Mouse (Mus musculus) CD4-positive, CD25-positive, alpha-beta regulatory T cell, adult 2 months (primary cell): ENCODE results near the gene B3galt1.

Experiments used
- DNase-seq: peaks from one replicate; pipeline ENCODE4 v3.0.0-alpha.2; 2012; ENCODE audit warnings: low read depth, low spot score

The B3galt1 gene

DNA sequence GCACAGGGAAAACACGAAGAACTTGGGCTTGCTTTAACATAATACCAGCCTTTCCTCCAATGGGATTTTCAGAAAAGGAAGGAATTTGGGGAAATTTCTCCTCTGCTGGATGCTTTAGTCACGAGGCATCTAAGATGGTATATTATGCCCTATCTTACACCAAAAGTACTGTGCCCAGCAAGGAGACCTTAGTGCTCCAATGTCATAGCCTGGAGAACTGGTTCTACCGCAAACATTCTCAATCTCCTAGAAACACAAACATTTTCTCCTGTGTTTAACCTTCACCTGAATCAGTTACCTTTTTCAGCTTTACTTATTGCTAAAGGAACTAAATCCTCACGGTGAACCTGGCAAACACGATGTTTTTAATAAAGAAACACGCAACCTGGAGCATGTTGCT is 486.8 kb downstream of the B3galt1 start:
- no peak for DNase-seq

GRCm38 (mm10) chr2:68053243-68053642 is 487.6 kb downstream of the B3galt1 start:
- DNase-seq, result no peak

DNA sequence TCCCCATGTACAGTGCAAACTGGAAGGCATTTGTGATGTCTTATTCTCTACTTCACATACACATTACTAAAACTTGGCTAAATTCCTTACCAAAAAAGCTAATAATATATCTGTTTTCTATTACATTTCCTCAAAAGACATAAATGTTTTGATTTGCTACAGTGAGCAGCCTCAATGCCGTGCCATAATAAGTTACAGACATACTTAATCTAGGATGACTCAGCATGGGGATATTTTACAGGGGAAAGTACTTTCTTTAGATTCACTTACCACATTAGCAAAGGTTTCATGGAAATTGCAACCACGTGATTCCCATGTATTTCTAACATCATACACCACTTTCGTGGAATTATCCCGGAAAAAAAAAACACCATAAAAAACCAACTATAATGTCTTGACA is 495.7 kb downstream of the B3galt1 start:
- no peak for DNase-seq

GRCm38 (mm10) chr2:68079426-68080360 is 514.0 kb downstream of the B3galt1 start:
- no peak for DNase-seq

- no peak for DNase-seq
Measured at GRCm38 (mm10) chr2:68080872-68081280, 515.2 kb downstream of the B3galt1 start.

- no peak for DNase-seq
Measured at GRCm38 (mm10) chr2:68084483-68084882, 518.8 kb downstream of the B3galt1 start.

DNA sequence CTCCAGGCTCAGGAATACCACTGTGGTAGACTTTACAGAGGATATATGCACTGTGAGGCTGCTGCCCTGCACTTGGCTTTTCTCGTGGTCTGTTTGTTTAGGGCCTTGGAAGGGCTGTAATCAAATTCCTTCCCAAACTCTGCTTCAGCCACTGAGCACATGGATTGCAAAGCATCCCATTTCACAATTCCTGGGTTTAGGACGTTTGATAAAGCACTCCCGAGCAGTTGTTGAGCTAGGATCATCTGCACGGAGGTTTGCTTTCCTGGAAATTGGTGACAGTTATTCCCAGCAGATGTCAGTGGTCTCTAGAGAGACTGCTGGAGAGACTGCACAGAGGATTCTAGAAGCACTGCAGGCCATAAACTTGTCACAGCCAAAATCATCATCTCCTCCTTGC is 520.4 kb downstream of the B3galt1 start:
- DNase-seq, result no peak

DNA sequence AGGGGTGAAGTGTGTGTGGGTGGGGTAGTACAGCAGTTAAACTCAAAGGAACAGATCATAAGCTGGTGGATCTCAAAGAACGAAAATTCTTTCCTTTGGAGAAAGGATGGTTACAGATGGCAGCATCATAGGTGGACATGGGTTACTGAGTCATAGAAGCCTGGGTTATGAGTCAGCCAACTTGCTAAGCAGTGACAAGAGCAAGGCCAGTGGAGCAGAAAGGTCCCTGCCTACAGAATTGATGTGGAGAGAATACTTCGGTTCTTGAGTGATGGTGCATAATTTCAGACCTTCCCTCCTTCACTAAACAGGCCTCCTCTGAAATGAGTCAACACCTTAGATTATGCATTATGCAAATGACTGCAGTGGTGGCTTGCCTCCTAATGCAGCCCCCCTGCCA is 525.9 kb downstream of the B3galt1 start:
- no peak for DNase-seq

- DNase-seq, result no peak
Measured at GRCm38 (mm10) chr2:68104641-68105040, 539.0 kb downstream of the B3galt1 start.

- peak; percentile 24 for DNase-seq
Measured at GRCm38 (mm10) chr2:68118076-68118475, 552.4 kb downstream of the B3galt1 start.

DNA sequence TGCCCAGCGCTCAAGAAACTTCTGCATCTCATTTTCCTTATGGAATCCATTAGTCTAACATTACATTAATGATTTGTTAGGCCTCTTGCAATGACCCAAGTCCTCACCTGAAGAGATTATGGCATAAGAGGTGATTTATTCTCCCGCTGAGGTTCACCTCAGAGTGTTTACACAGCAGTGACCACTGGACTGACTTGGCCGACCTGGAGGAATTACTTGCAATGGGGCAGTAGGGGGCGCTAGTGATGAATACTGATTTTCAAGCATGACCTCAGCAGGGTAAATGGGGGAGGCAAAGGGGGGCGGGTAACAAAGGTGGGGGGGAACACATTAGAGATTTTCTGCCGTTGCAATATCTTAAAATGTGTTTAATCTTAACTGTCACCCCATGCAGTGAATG is 559.1 kb downstream of the B3galt1 start:
- peak; percentile 12 for DNase-seq

GRCm38 (mm10) chr2:68141094-68141493 is 575.4 kb downstream of the B3galt1 start:
- DNase-seq, result no peak

GRCm38 (mm10) chr2:68143292-68143691 is 577.6 kb downstream of the B3galt1 start:
- no peak for DNase-seq

DNA sequence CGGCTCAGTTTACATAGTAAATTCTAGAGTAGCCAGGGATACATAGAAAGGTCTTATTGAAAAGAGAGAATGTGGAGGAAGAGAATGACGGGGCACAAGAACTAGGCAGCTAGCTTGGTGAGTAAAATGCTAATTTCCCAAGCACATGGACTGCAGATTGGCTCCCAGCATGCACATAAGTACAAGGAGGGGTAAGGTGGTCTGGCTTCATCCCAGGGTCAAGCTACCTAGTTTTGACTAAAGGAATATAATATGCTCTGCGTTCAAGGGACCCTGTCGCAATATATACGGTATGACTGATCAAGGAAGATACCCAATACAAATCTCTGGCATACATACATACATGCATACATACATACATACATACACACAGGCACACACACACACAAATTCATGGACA is 594.1 kb downstream of the B3galt1 start:
- no peak for DNase-seq

DNA sequence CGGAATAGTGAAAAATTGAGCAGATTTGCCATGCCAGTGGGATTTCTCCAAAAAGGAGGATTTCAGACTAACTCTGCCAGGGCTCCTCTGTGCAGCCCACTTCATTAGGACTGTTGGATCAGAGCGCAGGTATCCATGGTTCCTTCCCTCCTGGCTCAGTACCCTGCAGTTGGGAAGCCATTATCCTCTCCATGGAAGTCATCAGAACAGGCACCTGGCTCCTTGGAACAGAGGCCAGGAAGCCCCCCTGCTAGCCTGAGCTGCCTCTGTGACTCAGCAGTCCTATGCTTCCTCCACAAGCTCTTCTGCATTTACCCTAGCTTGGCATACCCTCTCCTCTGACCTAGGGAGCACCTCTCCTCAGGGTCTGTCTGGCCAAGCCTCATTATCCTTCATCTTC is 594.9 kb downstream of the B3galt1 start:
- DNase-seq, result no peak

DNA sequence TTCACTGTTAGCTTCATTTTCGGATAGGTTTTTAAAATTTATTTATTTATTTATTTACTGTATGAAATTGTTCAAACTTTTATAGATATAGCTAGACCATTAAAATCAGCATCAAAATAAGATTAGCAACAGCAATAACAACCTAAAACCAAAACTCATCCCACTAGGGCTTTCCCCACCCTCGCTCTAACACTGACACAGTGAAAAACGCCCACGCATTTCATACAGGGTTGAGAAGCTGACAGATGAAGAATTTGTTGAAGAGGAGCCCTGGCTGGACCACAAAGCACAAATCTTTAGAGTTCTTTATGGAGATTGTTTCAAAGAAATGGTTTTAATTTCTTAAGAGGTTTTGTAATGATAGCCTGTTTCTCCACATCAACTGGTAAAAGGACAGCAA is 596.3 kb downstream of the B3galt1 start:
- peak; percentile 33 for DNase-seq

DNA sequence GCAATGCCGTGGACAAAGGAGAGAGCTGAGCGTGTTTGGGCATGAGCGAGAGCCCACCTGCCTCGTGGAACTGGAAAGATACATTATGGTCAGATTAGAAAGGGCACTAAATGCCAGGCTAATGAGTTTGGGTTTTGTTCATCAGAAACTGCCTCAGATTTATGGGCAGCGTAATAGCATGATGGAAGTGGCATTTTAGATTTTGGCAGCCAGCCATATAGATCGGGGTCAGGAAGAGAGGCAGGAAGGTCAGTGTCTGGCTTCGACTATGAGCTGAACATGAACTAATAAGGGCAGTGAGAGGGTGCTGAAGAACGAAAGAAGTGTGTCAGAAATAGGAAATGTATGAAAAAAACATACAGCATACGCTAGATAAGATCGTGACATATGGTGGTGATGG is 605.6 kb downstream of the B3galt1 start:
- no peak for DNase-seq
